In genomic region chr8:11430688-11431087, GRCm38 (mm10) we compare ENCODE assay signal across 10 mouse cellular contexts. TPM values are rescaled to one million over a fixed set of nuclear protein-coding genes. Genes with fewer than 3 reads are reported as not detected.
DNase-seq lines count a peak whose midpoint lies in the region; ATAC-seq and TF ChIP-seq lines count a peak whose summit lies in the region.
"Had no signal": no experiment of that assay in that cellular context is flagged by ENCODE, and none has a peak within 500 bp of the region (broad histone marks: within the 10 kb centered on the region; RNA-seq: fewer than 3 reads in every experiment).

No protein-coding gene starts in this region.

- no peak overlapping the region for H3K4me2 ChIP-seq in lung, embryonic 16.5 days (ENCODE audit: low read depth, low read length)

- no peaks in the 10 kb centered on the region for H3K9me3 ChIP-seq in lung, embryonic 16.5 days (ENCODE audit: control insufficient read depth, low read length)

- H3K79me3 ChIP-seq in C2C12 (ENCODE audit: low read depth) = no peaks in the 10 kb centered on the region

- H3K9ac ChIP-seq in heart, adult 2 months (ENCODE audit: low read depth, low read length) = no peak overlapping the region
- no peak overlapping the region for H3K9ac ChIP-seq in lung, embryonic 16.5 days (ENCODE audit: low read length)

- ATAC-seq in lung, embryonic 16.5 days (ENCODE audit: low read depth) = 0 out of 2 replicates have a peak, but pooled peaks have one; percentile 45

- 73% methylated on average over 5 of the region's 5 CpGs for WGBS in heart, adult 2 months
- WGBS in lung, embryonic 16.5 days = 62% methylated on average over 5 of the region's 5 CpGs

- TF ChIP-seq EP300 in heart, adult 2 months (IDR thresholded peaks at IDR 0.05; ENCODE audit: insufficient read depth, low read depth, low read length) = no peak

- no peak for TF ChIP-seq POLR2A in heart, adult 2 months (IDR thresholded peaks at IDR 0.05; ENCODE audit: insufficient read depth, low read depth, low read length)

- intact Hi-C loops in heart, adult 2 months (cut with DNase I) = loop anchor here (2.0 kb wide), 1 partner anchor 56 kb away; no protein-coding TSS in a partner anchor
- intact Hi-C loops in heart, postnatal 25 days (cut with DNase I) = loop anchor here (2.0 kb wide), 1 partner anchor 56 kb away; no protein-coding TSS in a partner anchor

- H3K27me3 ChIP-seq in heart, adult 2 months (ENCODE audit: control insufficient read depth, insufficient read depth, low read length) = no peaks in the 10 kb centered on the region
- no peaks in the 10 kb centered on the region for H3K27me3 ChIP-seq in C2C12 (ENCODE audit: control insufficient read depth, insufficient read depth, insufficient read length)
- no peaks in the 10 kb centered on the region for H3K27me3 ChIP-seq in lung, embryonic 16.5 days (ENCODE audit: control insufficient read depth, insufficient read depth, low read depth, low read length)

- no peaks in the 10 kb centered on the region for H3K4me1 ChIP-seq in heart, adult 2 months (ENCODE audit: control insufficient read depth, insufficient read depth, low read length)
- H3K4me1 ChIP-seq in lung, embryonic 16.5 days (replicated peaks; ENCODE audit: control insufficient read depth, insufficient read depth, low read length) = no peaks in the 10 kb centered on the region

- peak; percentile 80 for TF ChIP-seq CTCF in heart, adult 2 months (IDR thresholded peaks at IDR 0.05)
- TF ChIP-seq CTCF in C2C12 (IDR thresholded peaks at IDR 0.05; ENCODE audit: control insufficient read depth, insufficient read depth, insufficient read length) = peak; percentile 44

- no peak for DNase-seq in heart, adult 2 months
- no peak for DNase-seq in heart, postnatal 25 days (ENCODE audit: low spot score)
- DNase-seq in adrenal gland, postnatal 36 days = peak; percentile 58 to 67
- DNase-seq in urinary bladder, postnatal 14 days (ENCODE audit: low spot score) = no peak
- DNase-seq in spleen, adult 12 weeks (ENCODE audit: low spot score) = no peak
- DNase-seq in spleen, postnatal 36 days (ENCODE audit: low spot score in 2 of 2) = no peak
- DNase-seq: gastrocnemius, postnatal 25 days had no signal

- no peaks in the 10 kb centered on the region for H3K79me2 ChIP-seq in heart, adult 2 months (replicated peaks; ENCODE audit: control insufficient read depth, insufficient read depth, low read length)
- H3K79me2 ChIP-seq in C2C12 (ENCODE audit: control insufficient read depth, insufficient read depth) = no peaks in the 10 kb centered on the region

- no peak overlapping the region for H3ac ChIP-seq in C2C12 (ENCODE audit: control insufficient read depth, insufficient read length, low read depth)

- H3K36me3 ChIP-seq in heart, adult 2 months (ENCODE audit: control insufficient read depth, insufficient read depth, low read length) = no peaks in the 10 kb centered on the region
- peaks cover 12% of the 10 kb centered on the region for H3K36me3 ChIP-seq in C2C12 (ENCODE audit: control insufficient read depth, insufficient read depth)
- H3K36me3 ChIP-seq in lung, embryonic 16.5 days (ENCODE audit: control insufficient read depth, insufficient read depth, low read length) = peaks cover 62% of the 10 kb centered on the region

- H3K4me3 ChIP-seq in heart, adult 2 months = no peak overlapping the region
- H3K4me3 ChIP-seq in C2C12 (ENCODE audit: insufficient read depth, poor library complexity, severe bottlenecking) = no peak overlapping the region
- no peak overlapping the region for H3K4me3 ChIP-seq in lung, embryonic 16.5 days (ENCODE audit: low read length)
- H3K4me3 ChIP-seq: myocyte had no signal

- no peak overlapping the region for H3K27ac ChIP-seq in heart, adult 2 months
- H3K27ac ChIP-seq in lung, embryonic 16.5 days (ENCODE audit: low read length) = no peak overlapping the region

TF ChIP-seq in C2C12, 6 proteins besides CTCF, POLR2A, EP300 and RAD21:
- TF ChIP-seq FOSL1 (IDR thresholded peaks at IDR 0.05; ENCODE audit: insufficient read depth, low read length, poor library complexity, severe bottlenecking) = no peak

RNA-seq across cellular contexts. Expression of gene Rab20, which starts 47.8 kb away (rescaled TPM):
- total RNA-seq in heart, adult 2 months (2021) = 10 to 100 TPM; 17.8 to 27.4 TPM
- 40.9 and 46.8 TPM in 2 replicates for polyA plus RNA-seq in heart, adult 2 months (2012; rRNA removed)
- total RNA-seq in heart, postnatal 25 days (2021) = 10 to 100 TPM; 24.3 to 27.3 TPM
- 2.1 TPM for polyA plus RNA-seq in C2C12 (2012; fragmentation: generic; extraction: Trizol)
- total RNA-seq in adrenal gland, postnatal 36 days (2021) = 10 to 100 TPM in 1 of 2 experiments, 1 to 10 TPM in 1; 6.7 to 12.5 TPM
- 13.2 and 14.4 TPM in 2 replicates for polyA plus RNA-seq in lung, embryonic 16.5 days (2015; fragmentation: Nextera tagmentation; extraction: Ambion mirVana)

Comparison
In these comparisons a context has a peak if more than half of its experiments do, and no peak if none do; other contexts are left out.
1. DNase-seq: peak in adrenal gland, postnatal 36 days (2 of 2); none in heart, adult 2 months (0 of 2), heart, postnatal 25 days (single experiment), urinary bladder, postnatal 14 days (single experiment), spleen, adult 12 weeks (single experiment) and spleen, postnatal 36 days (0 of 2).